In genomic region chr9:88221850-88222353, GRCm38 (mm10) we compare ENCODE assay signal across 10 mouse cellular contexts.
A peak's percentile ranks its signal among the peaks of the same experiment; 100 is the strongest.
DNase-seq lines count a peak whose midpoint lies in the region; ATAC-seq and TF ChIP-seq lines count a peak whose summit lies in the region.
"Had no signal": no experiment of that assay in that cellular context is flagged by ENCODE, and none has a peak within 500 bp of the region (broad histone marks: within the 10 kb centered on the region; RNA-seq: fewer than 3 reads in every experiment).

No protein-coding gene starts in this region.

- H3K9me3 ChIP-seq in kidney, postnatal 0 days (replicated peaks; ENCODE audit: low read length), result no peaks in the 10 kb centered on the region; the same call in 1 of the 2 replicates
- H3K9me3 ChIP-seq in lung, embryonic 14.5 days (ENCODE audit: low read depth, low read length), result no peaks in the 10 kb centered on the region
- H3K9me3 ChIP-seq: embryonic facial prominence, embryonic 13.5 days had no signal

- 20% methylated on average over 7 of the region's 7 CpGs for WGBS in lung, adult 2 months
- 9% methylated on average over 7 of the region's 7 CpGs for WGBS in kidney, postnatal 0 days
- whole genome bisulfite sequencing in lung, embryonic 14.5 days, result 18% methylated on average over 7 of the region's 7 CpGs

- TF ChIP-seq CTCF in lung, adult 2 months (IDR thresholded peaks at IDR 0.05; ENCODE audit: insufficient read depth, low read length), result 0 out of 2 replicates have a peak, but pooled peaks have one; percentile 8
- peak; percentile 88 for TF ChIP-seq CTCF in kidney, postnatal 0 days (IDR thresholded peaks at IDR 0.05; ENCODE audit: low read depth)
- TF ChIP-seq CTCF in lung, embryonic 14.5 days (IDR thresholded peaks at IDR 0.05; ENCODE audit: low read depth), result peak; percentile 81

- H3K27me3 ChIP-seq in kidney, postnatal 0 days (ENCODE audit: insufficient read depth, low read length), result no peaks in the 10 kb centered on the region
- no peaks in the 10 kb centered on the region for H3K27me3 ChIP-seq in lung, embryonic 14.5 days (ENCODE audit: insufficient read depth, low read length)

- no peak for DNase-seq in lung, adult 2 months
- DNase-seq in lung, postnatal 25 days (ENCODE audit: low spot score), result no peak
- DNase-seq in c-Kit-positive CD71-positive TER-119-positive erythroid progenitor cells, embryonic 14.5 days (ENCODE audit: low spot score), result peak; percentile 18
- DNase-seq in frontal cortex, postnatal 14 days (ENCODE audit: low spot score in 2 of 2), result peak; percentile 24 to 73
- DNase-seq in kidney, postnatal 0 days (ENCODE audit: low spot score), result peak; percentile 85
- peak; percentile 87 for DNase-seq in lung, embryonic 14.5 days
- peak; percentile 33 for DNase-seq in right cerebral cortex, adult 18-20 months
- no peak for DNase-seq in spleen, postnatal 4 days (ENCODE audit: low spot score in 2 of 2)

- no peak overlapping the region for H3K27ac ChIP-seq in kidney, postnatal 0 days
- H3K27ac ChIP-seq in lung, embryonic 14.5 days (ENCODE audit: low read depth), result no peak overlapping the region
- H3K27ac ChIP-seq: embryonic facial prominence, embryonic 13.5 days; macrophage had no signal

- no peak overlapping the region for H3K4me3 ChIP-seq in lung, adult 2 months (replicated peaks; ENCODE audit: extremely low read depth, low read depth, low read length)
- H3K4me3 ChIP-seq in kidney, postnatal 0 days (replicated peaks; ENCODE audit: low read depth, low read length), result no peak overlapping the region
- H3K4me3 ChIP-seq in lung, embryonic 14.5 days (ENCODE audit: low read depth, low read length), result no peak overlapping the region
- H3K4me3 ChIP-seq: embryonic facial prominence, embryonic 13.5 days had no signal

- no peaks in the 10 kb centered on the region for H3K36me3 ChIP-seq in kidney, postnatal 0 days (ENCODE audit: insufficient read depth, low read length)
- no peaks in the 10 kb centered on the region for H3K36me3 ChIP-seq in lung, embryonic 14.5 days (ENCODE audit: insufficient read depth)
- H3K36me3 ChIP-seq: embryonic facial prominence, embryonic 13.5 days had no signal

- no peaks in the 10 kb centered on the region for H3K4me1 ChIP-seq in lung, adult 2 months (ENCODE audit: control insufficient read depth, insufficient read depth, low read length)
- H3K4me1 ChIP-seq in kidney, postnatal 0 days (replicated peaks; ENCODE audit: insufficient read depth, low read length), result no peaks in the 10 kb centered on the region
- no peaks in the 10 kb centered on the region for H3K4me1 ChIP-seq in lung, embryonic 14.5 days (ENCODE audit: insufficient read depth)

- TF ChIP-seq POLR2A in lung, adult 2 months (IDR thresholded peaks at IDR 0.05; ENCODE audit: borderline replicate concordance, extremely low read depth, low read depth, low read length), result no peak

- ATAC-seq in kidney, postnatal 0 days (replicated peaks; ENCODE audit: low FRiP score, low read depth), result no peak
- ATAC-seq in lung, embryonic 14.5 days (ENCODE audit: insufficient read depth), result no peak

- no peak overlapping the region for H3K9ac ChIP-seq in kidney, postnatal 0 days (ENCODE audit: low read depth, low read length)
- no peak overlapping the region for H3K9ac ChIP-seq in lung, embryonic 14.5 days
- H3K9ac ChIP-seq: embryonic facial prominence, embryonic 13.5 days had no signal

- H3K4me2 ChIP-seq in kidney, postnatal 0 days (ENCODE audit: low read length), result no peak overlapping the region
- no peak overlapping the region for H3K4me2 ChIP-seq in lung, embryonic 14.5 days
- H3K4me2 ChIP-seq: embryonic facial prominence, embryonic 13.5 days had no signal

Comparison
In these comparisons a context has a peak if more than half of its experiments do, and no peak if none do; other contexts are left out.
1. DNase-seq: peak in c-Kit-positive CD71-positive TER-119-positive erythroid progenitor cells, embryonic 14.5 days (single experiment), frontal cortex, postnatal 14 days (2 of 2), kidney, postnatal 0 days (single experiment), lung, embryonic 14.5 days (single experiment) and right cerebral cortex, adult 18-20 months (single experiment); none in lung, adult 2 months (single experiment), lung, postnatal 25 days (single experiment) and spleen, postnatal 4 days (0 of 2).
2. CTCF ChIP-seq: peak in every context shown above with its lines; median percentile 88 in kidney, postnatal 0 days; 81 in lung, embryonic 14.5 days; 8 in lung, adult 2 months.